Mouse (Mus musculus) lung, embryonic 14.5 days (tissue): Measurements from ENCODE around the gene Gbgt1. TPM values are rescaled to one million over a fixed set of nuclear protein-coding genes. Genes with fewer than 3 reads are reported as not detected.

Experiments
- ATAC-seq: fragments of 200-750 bp; cut with Nextera tagmentation; 2 replicates; pipeline ENCODE4 v1.8.0; 2017; ENCODE audit warnings: mild to moderate bottlenecking, moderate TSS enrichment, moderate library complexity; ENCODE audit not compliant: insufficient read depth
- DNase-seq: peaks from one replicate; pipeline ENCODE4 v3.0.0-alpha.2; 2015
- H3K27ac ChIP-seq: fragments of 300-500 bp; sonication (generic); 2 replicates; pipeline ENCODE4 v1.5.1; 2014; ENCODE audit warnings: low read depth, mild to moderate bottlenecking, moderate library complexity
- H3K27me3 ChIP-seq: fragments of 300-500 bp; sonication (generic); 2 replicates; pipeline ENCODE4 v1.6.1; 2014; ENCODE audit warnings: low read length, control low read depth; ENCODE audit not compliant: insufficient read depth
- H3K36me3 ChIP-seq: fragments of 300-500 bp; sonication (generic); 2 replicates; pipeline ENCODE4 v1.6.1; 2014; ENCODE audit warnings: control low read depth; ENCODE audit not compliant: insufficient read depth
- H3K4me1 ChIP-seq: fragments of 300-500 bp; sonication (generic); 2 replicates; pipeline ENCODE4 v1.6.1; 2014; ENCODE audit warnings: antibody characterized with exemption, control low read depth; ENCODE audit not compliant: insufficient read depth
- H3K4me2 ChIP-seq: fragments of 300-500 bp; sonication (generic); 2 replicates; pipeline ENCODE4 v1.6.1; 2014; ENCODE audit warnings: mild to moderate bottlenecking
- H3K4me3 ChIP-seq: fragments of 300-500 bp; sonication (generic); 2 replicates; pipeline ENCODE4 v1.5.1; 2014; ENCODE audit warnings: low read depth, low read length
- H3K9ac ChIP-seq: fragments of 300-500 bp; sonication (generic); 2 replicates; pipeline ENCODE4 v1.6.1; 2014
- H3K9me3 ChIP-seq: fragments of 300-500 bp; sonication (generic); 2 replicates; pipeline ENCODE4 v1.6.1; 2016; ENCODE audit warnings: low read depth, low read length, control low read depth
- CTCF ChIP-seq: IDR thresholded peaks from 2 replicates; pipeline ENCODE4 v1.5.1; 2016; ENCODE audit warnings: antibody characterized with exemption, low read depth
- WGBS: fragments of 180-500 bp; shearing (Covaris S2); extraction: QIAGEN DNeasy Blood & Tissue Kit; methylation state at CpG from one replicate; pipeline ENCODE4 v1.1.7; 2014; 5-methylcytosine and 5-hydroxymethylcytosine counted together
- polyA plus RNA-seq: library from polyadenylated mRNA; unstranded; fragments of >200 nt; fragmentation: Nextera tagmentation; extraction: Ambion mirVana; gene quantifications from 2 replicates; pipeline ENCODE4 v1.2.1, GENCODE M21; 2014

Gene Gbgt1
- 0.41 and 0.76 TPM in 2 replicates for polyA plus RNA-seq

DNA sequence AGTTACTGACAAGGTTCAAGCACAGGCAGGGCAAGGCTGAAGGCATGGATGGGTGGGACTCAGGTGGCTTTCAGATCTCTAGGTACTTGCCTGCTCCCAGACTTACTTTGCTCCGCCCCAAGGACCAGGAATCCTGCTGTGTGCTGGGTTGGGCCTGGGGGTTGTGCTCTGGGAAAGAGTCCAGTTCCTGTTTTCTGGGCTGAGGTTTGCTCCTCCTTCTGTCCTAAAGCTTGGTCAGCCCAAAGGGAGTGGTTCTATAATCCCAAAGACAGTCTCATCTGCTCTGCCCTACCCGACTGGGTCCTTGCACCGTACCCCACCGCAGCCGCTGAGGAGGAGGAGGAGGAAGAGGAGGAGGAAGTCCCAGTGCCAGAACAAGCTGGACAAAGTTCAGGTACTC is at the start of gene Gbgt1:
Gbgt1 (plus strand) TSS at position 221 of the 400 bp plus-strand sequence.
- peak within 1 kb of the TSS; percentile 66; the same call in 1 of the 2 replicates for H3K27ac ChIP-seq
- no peak for TF ChIP-seq CTCF
- no peak within 1 kb of the TSS for H3K9ac ChIP-seq
- H3K4me1 ChIP-seq: 0 out of 2 replicates have a peak, but pooled peaks cover 9% of the 10 kb centered on the region
- no peaks in the 10 kb centered on the region for H3K27me3 ChIP-seq
- ATAC-seq (no peak), DNase-seq (peak; percentile 22)
- peak within 1 kb of the TSS; percentile 24; the same call in 1 of the 2 replicates for H3K4me2 ChIP-seq
- no peaks in the 10 kb centered on the region for H3K36me3 ChIP-seq
- no peaks in the 10 kb centered on the region for H3K9me3 ChIP-seq
- 74% methylated on average over 5 of the region's 5 CpGs for WGBS
- H3K4me3 ChIP-seq: no peak within 1 kb of the TSS

DNA sequence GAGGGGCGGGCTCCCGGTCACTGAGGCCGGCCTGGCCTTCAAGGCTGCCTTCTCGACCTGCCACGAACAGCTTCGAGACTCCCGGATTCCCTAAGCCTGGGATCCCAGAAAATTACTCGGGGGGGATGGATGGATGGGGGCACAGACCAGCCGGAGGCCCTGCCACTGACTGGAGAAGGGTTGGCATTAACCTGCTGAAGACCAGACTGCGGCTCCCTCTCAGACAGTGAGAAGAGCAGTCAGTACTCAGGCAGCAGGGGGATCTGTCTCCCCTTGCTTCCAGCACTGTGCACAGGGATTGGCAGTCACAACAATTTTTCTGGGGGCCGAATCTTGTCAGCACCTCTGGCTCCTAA is 49.4 kb upstream of the Gbgt1 start:
- H3K4me3 ChIP-seq: peak overlapping the region; percentile 67
- H3K27me3 ChIP-seq: no peaks in the 10 kb centered on the region
- no peaks in the 10 kb centered on the region for H3K4me1 ChIP-seq
- H3K27ac ChIP-seq: peak overlapping the region; percentile 73
- peaks cover 15% of the 10 kb centered on the region for H3K36me3 ChIP-seq
- H3K9ac ChIP-seq: peak overlapping the region; percentile 80
- no peaks in the 10 kb centered on the region for H3K9me3 ChIP-seq
- ATAC-seq: peak; percentile 28; the same call in 1 of the 2 replicates
- 7% methylated on average over 11 of the region's 11 CpGs for WGBS
- H3K4me2 ChIP-seq: peak overlapping the region; percentile 88
- no peak for TF ChIP-seq CTCF
- peak; percentile 27 for DNase-seq

DNA sequence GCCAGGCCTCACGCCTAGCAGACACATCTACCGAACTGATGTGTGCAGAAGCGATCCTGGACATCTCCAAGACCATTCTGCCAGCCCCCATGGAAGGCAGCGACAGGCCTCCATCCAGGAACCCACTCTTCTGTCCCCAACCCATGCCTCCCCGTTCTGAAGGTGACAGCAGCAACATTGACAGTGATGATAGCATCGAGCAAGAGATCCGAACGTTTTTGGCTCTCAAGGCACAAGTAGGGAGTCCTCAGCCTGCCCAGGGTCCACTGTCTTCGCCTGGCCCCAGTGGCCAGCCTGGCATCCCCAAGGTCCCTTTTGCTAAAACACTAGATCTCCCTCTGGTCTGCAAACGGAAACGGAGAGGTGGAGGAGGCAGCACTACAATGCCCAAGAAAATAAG is 45.0 kb upstream of the Gbgt1 start:
- ATAC-seq (no peak), DNase-seq (no peak)
- no peak for TF ChIP-seq CTCF
- Histone ChIP-seq H3K27ac (no peak overlapping the region), H3K9me3 (no peaks in the 10 kb centered on the region), H3K9ac (no peak overlapping the region), H3K4me2 (no peak overlapping the region), H3K4me1 (no peaks in the 10 kb centered on the region), H3K36me3 (peaks cover 24% of the 10 kb centered on the region), H3K27me3 (no peaks in the 10 kb centered on the region), H3K4me3 (no peak overlapping the region)
- 85% methylated on average over 11 of the region's 11 CpGs for WGBS

DNA sequence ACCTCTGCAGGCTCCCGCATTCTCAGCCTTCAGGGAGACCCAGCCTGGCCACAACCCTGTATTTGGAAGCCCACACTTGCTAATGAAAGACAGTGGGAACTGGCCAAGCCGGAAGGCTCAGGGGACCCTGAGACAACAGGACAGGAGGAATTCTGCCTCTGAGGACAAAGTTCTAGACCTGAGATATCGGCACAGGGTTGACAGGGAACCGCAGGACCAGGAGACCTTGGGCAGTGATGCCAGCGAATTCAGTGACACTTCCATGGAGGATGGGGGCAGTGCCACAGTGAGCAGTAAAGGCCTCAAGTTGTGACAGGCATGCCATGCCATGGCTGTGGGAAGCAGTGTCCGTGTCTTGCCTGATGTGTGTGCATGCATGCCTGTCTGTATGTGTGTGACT is 43.2 kb upstream of the Gbgt1 start:
- ATAC-seq (no peak), DNase-seq (no peak)
- H3K4me1 ChIP-seq: no peaks in the 10 kb centered on the region
- no peak overlapping the region for H3K27ac ChIP-seq
- peaks cover 24% of the 10 kb centered on the region for H3K36me3 ChIP-seq
- no peak overlapping the region for H3K4me3 ChIP-seq
- no peaks in the 10 kb centered on the region for H3K27me3 ChIP-seq
- H3K9me3 ChIP-seq: no peaks in the 10 kb centered on the region
- 82% methylated on average over 6 of the region's 6 CpGs for WGBS
- no peak overlapping the region for H3K4me2 ChIP-seq
- TF ChIP-seq CTCF: no peak
- no peak overlapping the region for H3K9ac ChIP-seq

DNA sequence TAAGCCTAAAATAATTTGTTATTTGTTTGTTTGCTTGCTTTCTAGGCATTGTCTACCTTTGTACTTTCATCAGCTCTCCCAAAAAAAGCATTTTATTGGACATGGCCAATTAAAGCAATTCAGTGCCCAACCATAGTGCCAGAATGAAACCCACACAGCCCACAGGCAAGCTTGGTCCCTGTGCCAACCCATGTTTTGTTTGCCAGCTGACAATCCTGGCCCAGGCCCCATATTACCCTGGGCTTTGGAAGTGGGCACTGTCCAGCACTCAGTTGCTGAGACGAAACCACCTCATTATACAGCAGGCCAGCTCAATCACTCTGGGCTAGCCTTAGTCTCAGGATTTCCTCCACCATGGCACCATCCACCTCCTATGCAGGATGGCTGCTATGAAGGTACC is 40.1 kb upstream of the Gbgt1 start:
- ATAC-seq (no peak), DNase-seq (no peak)
- WGBS: 56% methylated on average over 1 of the region's 1 CpGs
- H3K9ac ChIP-seq: no peak overlapping the region
- no peak overlapping the region for H3K4me2 ChIP-seq
- H3K27me3 ChIP-seq: no peaks in the 10 kb centered on the region
- peaks cover 11% of the 10 kb centered on the region; the same call in 1 of the 2 replicates for H3K36me3 ChIP-seq
- H3K9me3 ChIP-seq: no peaks in the 10 kb centered on the region
- no peak overlapping the region for H3K27ac ChIP-seq
- H3K4me3 ChIP-seq: no peak overlapping the region
- TF ChIP-seq CTCF: no peak
- H3K4me1 ChIP-seq: no peaks in the 10 kb centered on the region

DNA sequence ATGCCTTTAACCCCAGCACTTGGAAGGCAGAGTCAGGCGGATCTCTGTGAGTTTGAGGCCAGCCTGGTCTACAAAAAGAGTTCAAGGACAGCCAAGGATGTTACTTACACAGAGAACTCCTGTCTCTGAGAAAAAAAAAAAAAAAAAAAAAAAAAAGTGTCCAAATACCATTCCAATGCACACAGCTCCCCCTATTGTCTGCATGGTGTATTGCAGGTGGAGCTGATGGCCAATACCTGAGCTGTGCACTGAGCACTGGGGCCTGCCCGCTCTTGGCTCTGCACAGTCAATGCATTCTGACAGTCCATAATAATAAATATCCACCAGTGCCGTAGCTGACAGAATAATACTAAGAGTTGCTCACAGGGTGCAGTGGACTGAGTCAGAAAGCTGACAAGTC is 32.8 kb upstream of the Gbgt1 start:
- Histone ChIP-seq H3K27me3 (no peaks in the 10 kb centered on the region), H3K36me3 (peaks cover under 1% of the 10 kb centered on the region; the same call in 1 of the 2 replicates), H3K4me3 (no peak overlapping the region), H3K4me1 (peaks cover 3% of the 10 kb centered on the region; the same call in 1 of the 2 replicates), H3K9ac (no peak overlapping the region), H3K9me3 (no peaks in the 10 kb centered on the region), H3K4me2 (no peak overlapping the region), H3K27ac (no peak overlapping the region)
- DNase-seq (peak; percentile 79), ATAC-seq (no peak)
- TF ChIP-seq CTCF: peak; percentile 82
- 39% methylated on average over 3 of the region's 3 CpGs for WGBS

DNA sequence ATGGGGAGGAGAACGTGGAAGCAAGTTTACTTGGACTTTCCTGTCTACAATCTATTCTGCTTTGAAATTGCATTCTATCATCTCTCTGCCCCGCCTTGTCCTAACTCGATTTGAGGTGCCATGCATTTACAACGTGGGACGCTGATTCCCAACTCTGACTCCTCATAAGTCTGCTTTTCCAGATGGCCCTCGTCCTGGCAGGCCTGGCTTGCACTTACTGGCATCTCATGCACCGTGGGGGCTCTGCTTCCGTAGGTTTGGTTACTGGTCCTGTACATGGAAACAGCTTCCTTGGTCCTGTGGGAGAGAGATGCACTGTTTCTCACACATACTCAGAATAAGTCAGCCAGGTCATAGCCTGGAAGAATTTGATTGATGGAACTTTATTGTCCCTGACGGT is 31.8 kb upstream of the Gbgt1 start:
- H3K4me3 ChIP-seq: no peak overlapping the region
- DNase-seq: no peak
- TF ChIP-seq CTCF: no peak
- no peak overlapping the region for H3K9ac ChIP-seq
- 72% methylated on average over 9 of the region's 9 CpGs for WGBS
- no peak for ATAC-seq
- H3K4me1 ChIP-seq: peaks cover 3% of the 10 kb centered on the region; the same call in 1 of the 2 replicates
- no peaks in the 10 kb centered on the region for H3K9me3 ChIP-seq
- H3K36me3 ChIP-seq: peaks cover 10% of the 10 kb centered on the region
- H3K27me3 ChIP-seq: no peaks in the 10 kb centered on the region
- H3K27ac ChIP-seq: no peak overlapping the region
- H3K4me2 ChIP-seq: no peak overlapping the region
